Mouse (Mus musculus) cerebellum, adult (tissue): ENCODE data around the gene Prss8.
"Not testable (repeated sequence)": the region's sequence is repeated elsewhere in the genome, so short reads cannot be mapped to it uniquely, and the experiment has no call there.

Experiments
- ATAC-seq: cut with Nextera tagmentation; 2 replicates; pipeline ENCODE4 v1.9.2; 2017; ENCODE audit warnings: mild to moderate bottlenecking, moderate library complexity, mixed read lengths; ENCODE audit not compliant: insufficient number of reproducible peaks, low FRiP score, low TSS enrichment

Gene Prss8

GRCm38 (mm10) chr7:127897542-127897941 lies 32.4 kb downstream of the Prss8 start:
- ATAC-seq, result no peak

GRCm38 (mm10) chr7:127896384-127896783 lies 33.5 kb downstream of the Prss8 start:
- 0 out of 2 replicates have a peak, but pooled peaks have one; percentile 19 for ATAC-seq

GRCm38 (mm10) chr7:127895891-127896290 lies 34.0 kb downstream of the Prss8 start:
- not testable (repeated sequence) for ATAC-seq

- peak; percentile 96 for ATAC-seq
These were observed 34.5 kb downstream of the Prss8 start, which contains the start of the genes Gm21974 and Vkorc1 for GRCm38 (mm10) chr7:127895442-127895841. Gene Gm21974 (minus strand): TSS chr7:127895454. Gene Vkorc1 (minus strand): TSS chr7:127895617.

- no peak for ATAC-seq
These were observed 35.4 kb downstream of the Prss8 start for GRCm38 (mm10) chr7:127894480-127894879.

GRCm38 (mm10) chr7:127890798-127891197 lies 39.1 kb downstream of the Prss8 start, which contains the start of gene Prss53:
Gene Prss53 (minus strand): TSS chr7:127890970.
- no peak for ATAC-seq

GRCm38 (mm10) chr7:127888821-127889220 lies 41.1 kb downstream of the Prss8 start:
- no peak for ATAC-seq

GRCm38 (mm10) chr7:127887781-127888180 lies 42.1 kb downstream of the Prss8 start:
- no peak for ATAC-seq

GRCm38 (mm10) chr7:127887191-127887590 lies 42.7 kb downstream of the Prss8 start:
- no peak for ATAC-seq

- ATAC-seq, result no peak
These were observed 43.4 kb downstream of the Prss8 start for GRCm38 (mm10) chr7:127886551-127886950.

- ATAC-seq, result no peak
These were observed 44.0 kb downstream of the Prss8 start for GRCm38 (mm10) chr7:127885951-127886350.

- no peak for ATAC-seq
These were observed 49.5 kb downstream of the Prss8 start for GRCm38 (mm10) chr7:127880431-127880830.

- ATAC-seq, result no peak
These were observed 50.6 kb downstream of the Prss8 start for GRCm38 (mm10) chr7:127879301-127879700.

- ATAC-seq, result peak; percentile 67
These were observed 53.2 kb downstream of the Prss8 start, which contains the start of gene Zfp668 for GRCm38 (mm10) chr7:127876467-127877348. Gene Zfp668 (minus strand): TSS chr7:127876828.

GRCm38 (mm10) chr7:127876041-127876466 lies 53.9 kb downstream of the Prss8 start, which contains the start of gene Zfp646:
Gene Zfp646 (plus strand): TSS chr7:127876221.
- peak; percentile 53; the same call in 1 of the 2 replicates for ATAC-seq
